Mouse (Mus musculus): ENCODE measurements around the gene Lingo1. TPM values are rescaled to one million over a fixed set of nuclear protein-coding genes. Genes with fewer than 3 reads are reported as not detected.

The Lingo1 gene
- total and polyA plus RNA-seq, 3 experiments = not detected

- in situ Hi-C loops (cut with MboI; ENCODE audit: low pct_ligation_motif_present, low pct_unique_long_range_greater_than_20kb, low sequenced_read_pairs) (no loop called here), dilution Hi-C loops (cut with MboI; ENCODE audit: extremely low pct_ligation_motif_present, extremely low pct_unique_long_range_greater_than_20kb, low sequenced_read_pairs) (no loop called here)
- TF ChIP-seq ZMIZ1 (IDR thresholded peaks at IDR 0.05; ENCODE audit: low read depth, low read length) (no peak), UBTF (IDR thresholded peaks at IDR 0.05; ENCODE audit: low read depth, low read length) (no peak), MXI1 (IDR thresholded peaks at IDR 0.05; ENCODE audit: low read depth, low read length) (no peak)
- Histone ChIP-seq H3K4me2 (ENCODE audit: insufficient read depth, low read depth, poor library complexity, severe bottlenecking) (no peak overlapping the region), H3K4me3 (replicated peaks in 1 of 3; ENCODE audit: low read depth in 2 of 3, low read length in 2 of 3, poor library complexity in 1 of 3) (no peak overlapping the region), H3K27me3 (replicated peaks) (peaks cover 98% of the 10 kb centered on the region), H3K9me3 (replicated peaks; ENCODE audit: low read length) (no peaks in the 10 kb centered on the region), H3K79me2 (replicated peaks; ENCODE audit: control insufficient read depth, extremely low read depth, insufficient read depth, poor library complexity, severe bottlenecking) (no peaks in the 10 kb centered on the region), H3K27ac (ENCODE audit: insufficient read depth, low read depth) (no peak overlapping the region), H3K36me3 (replicated peaks in 1 of 2; ENCODE audit: control insufficient read depth in 1 of 2, insufficient read depth in 1 of 2, low read length in 1 of 2) (no peaks in the 10 kb centered on the region), H3K4me1 (ENCODE audit: control insufficient read depth in 1 of 2, insufficient read depth in 2 of 2) (no peaks in the 10 kb centered on the region), H3K9ac (ENCODE audit: insufficient read depth, low read depth) (no peak overlapping the region)
- DNase-seq (ENCODE audit: extremely low read depth) = no peak
Measured at GRCm38 (mm10) chr9:56762106-56762562, 34.1 kb downstream of the Lingo1 start.

GRCm38 (mm10) chr9:56757791-56758190, 38.5 kb downstream of the Lingo1 start:
- dilution Hi-C loops (cut with MboI; ENCODE audit: extremely low pct_ligation_motif_present, extremely low pct_unique_long_range_greater_than_20kb, low sequenced_read_pairs) = no loop called here
- peaks cover 98% of the 10 kb centered on the region for H3K27me3 ChIP-seq (replicated peaks)

DNA sequence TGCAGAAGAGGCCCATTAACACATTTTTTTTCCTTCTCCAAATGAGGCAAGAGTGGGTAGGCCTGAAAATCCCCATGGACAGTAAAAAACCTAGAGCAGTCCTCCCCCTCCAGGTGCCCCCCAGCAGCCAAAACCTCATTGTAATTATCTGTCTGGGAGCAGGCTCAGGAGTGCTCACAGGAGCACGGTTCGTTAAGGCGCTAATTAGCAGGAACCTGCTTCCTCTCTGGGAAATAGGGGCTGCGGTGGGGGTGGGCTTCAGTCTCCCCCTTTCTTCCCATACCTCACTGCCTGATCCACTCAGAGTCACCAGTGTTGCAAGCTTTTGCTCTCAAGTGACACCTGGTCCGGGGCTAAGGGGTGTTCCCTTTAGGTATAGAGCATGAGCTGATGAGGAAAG, 41.1 kb downstream of the Lingo1 start:
- Histone ChIP-seq H3K4me2 (ENCODE audit: insufficient read depth, low read depth, poor library complexity, severe bottlenecking) (no peak overlapping the region), H3K36me3 (replicated peaks in 1 of 2; ENCODE audit: control insufficient read depth in 1 of 2, insufficient read depth in 1 of 2, low read length in 1 of 2) (no peaks in the 10 kb centered on the region), H3K27ac (ENCODE audit: insufficient read depth, low read depth) (no peak overlapping the region), H3K4me3 (replicated peaks in 1 of 3; ENCODE audit: low read depth in 2 of 3, low read length in 2 of 3, poor library complexity in 1 of 3) (no peak overlapping the region), H3K79me2 (replicated peaks; ENCODE audit: control insufficient read depth, extremely low read depth, insufficient read depth, poor library complexity, severe bottlenecking) (no peaks in the 10 kb centered on the region), H3K9me3 (replicated peaks; ENCODE audit: low read length) (peaks cover 2% of the 10 kb centered on the region), H3K9ac (ENCODE audit: insufficient read depth, low read depth) (no peak overlapping the region), H3K4me1 (ENCODE audit: control insufficient read depth in 1 of 2, insufficient read depth in 2 of 2) (no peaks in the 10 kb centered on the region), H3K27me3 (replicated peaks) (peaks cover 91% of the 10 kb centered on the region)
- dilution Hi-C loops (cut with MboI; ENCODE audit: extremely low pct_ligation_motif_present, extremely low pct_unique_long_range_greater_than_20kb, low sequenced_read_pairs) (no loop called here), in situ Hi-C loops (cut with MboI; ENCODE audit: low pct_ligation_motif_present, low pct_unique_long_range_greater_than_20kb, low sequenced_read_pairs) (no loop called here)
- DNase-seq (ENCODE audit: extremely low read depth) = no peak
- no peak for TF ChIP-seq EP300 (IDR thresholded peaks at IDR 0.05; ENCODE audit: low read length)
- no peak for TF ChIP-seq MAFK (IDR thresholded peaks at IDR 0.05; ENCODE audit: insufficient replicate concordance, low read length)
- no peak for TF ChIP-seq JUN (IDR thresholded peaks at IDR 0.05; ENCODE audit: insufficient read depth, low read depth, low read length)
- no peak for TF ChIP-seq POLR2AphosphoS2 (IDR thresholded peaks at IDR 0.05; ENCODE audit: low read depth, low read length)
- TF ChIP-seq MAZ (IDR thresholded peaks at IDR 0.05; ENCODE audit: low read depth, low read length) = no peak
- TF ChIP-seq KAT2A (IDR thresholded peaks at IDR 0.05; ENCODE audit: insufficient replicate concordance, low read length) = no peak
- no peak for TF ChIP-seq HCFC1 (IDR thresholded peaks at IDR 0.05; ENCODE audit: low read depth, low read length)
- no peak for TF ChIP-seq ZMIZ1 (IDR thresholded peaks at IDR 0.05; ENCODE audit: low read depth, low read length)
- no peak for TF ChIP-seq CHD1 (IDR thresholded peaks at IDR 0.05; ENCODE audit: low read depth, low read length)
- no peak for TF ChIP-seq POLR2A (IDR thresholded peaks at IDR 0.05; ENCODE audit: low read depth, low read length)
- TF ChIP-seq SMC3 (IDR thresholded peaks at IDR 0.05; ENCODE audit: low read depth, low read length) = no peak
- no peak for TF ChIP-seq E2F4 (IDR thresholded peaks at IDR 0.05; ENCODE audit: insufficient replicate concordance, low read depth, low read length)
- TF ChIP-seq NELFE (IDR thresholded peaks at IDR 0.05; ENCODE audit: low read depth, low read length) = no peak
- TF ChIP-seq ZC3H11A (IDR thresholded peaks at IDR 0.05; ENCODE audit: low read depth, low read length) = no peak
- no peak for TF ChIP-seq RCOR1 (conservative IDR thresholded peaks at IDR 0.05; ENCODE audit: low read depth, low read length)

More at GRCm38 (mm10) chr9:56757791-56758190, 38.5 kb downstream of the Lingo1 start:
- Histone ChIP-seq H3K9me3 (replicated peaks; ENCODE audit: low read length) (no peaks in the 10 kb centered on the region), H3K27ac (ENCODE audit: insufficient read depth, low read depth) (no peak overlapping the region), H3K4me1 (ENCODE audit: control insufficient read depth in 1 of 2, insufficient read depth in 2 of 2) (no peaks in the 10 kb centered on the region), H3K4me2 (ENCODE audit: insufficient read depth, low read depth, poor library complexity, severe bottlenecking) (no peak overlapping the region), H3K9ac (ENCODE audit: insufficient read depth, low read depth) (no peak overlapping the region), H3K36me3 (replicated peaks in 1 of 2; ENCODE audit: control insufficient read depth in 1 of 2, insufficient read depth in 1 of 2, low read length in 1 of 2) (no peaks in the 10 kb centered on the region), H3K4me3 (replicated peaks in 1 of 3; ENCODE audit: low read depth in 2 of 3, low read length in 2 of 3, poor library complexity in 1 of 3) (no peak overlapping the region), H3K79me2 (replicated peaks; ENCODE audit: control insufficient read depth, extremely low read depth, insufficient read depth, poor library complexity, severe bottlenecking) (no peaks in the 10 kb centered on the region)
- DNase-seq (ENCODE audit: extremely low read depth) = no peak
- TF ChIP-seq ELF1 (IDR thresholded peaks at IDR 0.05; ENCODE audit: low read depth, low read length) = no peak
- no peak for TF ChIP-seq NELFE (IDR thresholded peaks at IDR 0.05; ENCODE audit: low read depth, low read length)
- TF ChIP-seq SMC3 (IDR thresholded peaks at IDR 0.05; ENCODE audit: low read depth, low read length) = no peak
- TF ChIP-seq TCF12 (IDR thresholded peaks at IDR 0.05; ENCODE audit: low read depth, low read length) = no peak
- no peak for TF ChIP-seq GABPA (IDR thresholded peaks at IDR 0.05; ENCODE audit: insufficient replicate concordance, low read depth, low read length)
- TF ChIP-seq POLR2AphosphoS2 (IDR thresholded peaks at IDR 0.05; ENCODE audit: low read depth, low read length) = no peak
- no peak for TF ChIP-seq CTCF (conservative IDR thresholded peaks at IDR 0.05 in 1 of 2, IDR thresholded peaks at IDR 0.05 in 1 of 2; ENCODE audit: low read depth in 2 of 2, low read length in 2 of 2)
- TF ChIP-seq MAZ (IDR thresholded peaks at IDR 0.05; ENCODE audit: low read depth, low read length) = no peak
- no peak for TF ChIP-seq JUND (conservative IDR thresholded peaks at IDR 0.05; ENCODE audit: low read depth, low read length)
- no peak for TF ChIP-seq RAD21 (IDR thresholded peaks at IDR 0.05; ENCODE audit: low read depth, low read length)
- TF ChIP-seq ETS1 (conservative IDR thresholded peaks at IDR 0.05; ENCODE audit: low read depth, low read length) = no peak
- in situ Hi-C loops (cut with MboI; ENCODE audit: low pct_ligation_motif_present, low pct_unique_long_range_greater_than_20kb, low sequenced_read_pairs) = no loop called here
